Mouse (Mus musculus): ENCODE measurements around the gene Lingo2. TPM values are rescaled to one million over a fixed set of nuclear protein-coding genes. Genes with fewer than 3 reads are reported as not detected.

Lingo2 gene
- total and polyA plus RNA-seq, 3 experiments = not detected

- TF ChIP-seq HCFC1 (IDR thresholded peaks at IDR 0.05; ENCODE audit: low read depth, low read length) = no peak
- no peak for TF ChIP-seq MYC (IDR thresholded peaks at IDR 0.05; ENCODE audit: low read depth, low read length)
- no peak for TF ChIP-seq ZMIZ1 (IDR thresholded peaks at IDR 0.05; ENCODE audit: low read depth, low read length)
- TF ChIP-seq SIN3A (IDR thresholded peaks at IDR 0.05; ENCODE audit: low read length) = no peak
- no peak for TF ChIP-seq POLR2A (IDR thresholded peaks at IDR 0.05; ENCODE audit: control insufficient read depth in 1 of 2, insufficient read depth in 1 of 2, low read depth in 1 of 2, low read length in 2 of 2, poor library complexity in 1 of 2)
- TF ChIP-seq NRF1 (IDR thresholded peaks at IDR 0.05; ENCODE audit: insufficient read depth, low read depth, low read length, poor library complexity, severe bottlenecking) = no peak
- no peak for TF ChIP-seq USF1 (IDR thresholded peaks at IDR 0.05; ENCODE audit: low read depth, low read length)
- TF ChIP-seq KAT2A (conservative IDR thresholded peaks at IDR 0.05; ENCODE audit: low read depth, low read length) = no peak
- TF ChIP-seq CHD2 (IDR thresholded peaks at IDR 0.05; ENCODE audit: low read length) = no peak
- no peak for TF ChIP-seq EP300 (IDR thresholded peaks at IDR 0.05; ENCODE audit: low read depth in 1 of 2, low read length in 2 of 2)
- no peak for TF ChIP-seq CHD1 (IDR thresholded peaks at IDR 0.05; ENCODE audit: low read depth, low read length)
- no peak for TF ChIP-seq NELFE (IDR thresholded peaks at IDR 0.05; ENCODE audit: low read depth, low read length)
- H3K27me3 ChIP-seq (ENCODE audit: control insufficient read depth in 1 of 2, insufficient read depth in 2 of 2, low read length in 2 of 2) = no peaks in the 10 kb centered on the region
- no peak overlapping the region for H3K9ac ChIP-seq (ENCODE audit: control insufficient read depth, low read depth, low read length, poor library complexity, severe bottlenecking)
- H3K4me3 ChIP-seq (ENCODE audit: control insufficient read depth in 1 of 2, insufficient read depth in 1 of 2, low read depth in 2 of 2, low read length in 2 of 2) = no peak overlapping the region
- no peaks in the 10 kb centered on the region for H3K9me3 ChIP-seq (replicated peaks; ENCODE audit: insufficient read depth, low read length)
- H3K4me1 ChIP-seq (ENCODE audit: control insufficient read depth in 1 of 2, insufficient read depth in 2 of 2, low read length in 2 of 2) = no peaks in the 10 kb centered on the region
- H3K27ac ChIP-seq (ENCODE audit: control insufficient read depth, low read depth, low read length) = no peak overlapping the region
- no peak for DNase-seq (ENCODE audit: low read depth, low spot score)
- H3K79me2 ChIP-seq (ENCODE audit: control insufficient read depth, insufficient read depth, low read length, poor library complexity) = no peaks in the 10 kb centered on the region
- H3K36me3 ChIP-seq (ENCODE audit: control insufficient read depth in 1 of 2, insufficient read depth in 2 of 2, low read length in 2 of 2) = no peaks in the 10 kb centered on the region
Observed at GRCm38 (mm10) chr4:35951251-35951650, 1000.3 kb downstream of the Lingo2 start.

GRCm38 (mm10) chr4:35934056-35934661 is 1017.4 kb downstream of the Lingo2 start:
- Histone ChIP-seq H3K79me2 (ENCODE audit: control insufficient read depth, insufficient read depth, low read length, poor library complexity) (no peaks in the 10 kb centered on the region), H3K27ac (ENCODE audit: control insufficient read depth, low read depth, low read length) (no peak overlapping the region), H3K4me3 (ENCODE audit: control insufficient read depth in 1 of 2, insufficient read depth in 1 of 2, low read depth in 2 of 2, low read length in 2 of 2) (no peak overlapping the region), H3K9me3 (replicated peaks; ENCODE audit: insufficient read depth, low read length) (no peaks in the 10 kb centered on the region), H3K27me3 (ENCODE audit: control insufficient read depth in 1 of 2, insufficient read depth in 2 of 2, low read length in 2 of 2) (no peaks in the 10 kb centered on the region), H3K9ac (ENCODE audit: control insufficient read depth, low read depth, low read length, poor library complexity, severe bottlenecking) (no peak overlapping the region), H3K36me3 (ENCODE audit: control insufficient read depth in 1 of 2, insufficient read depth in 2 of 2, low read length in 2 of 2) (no peaks in the 10 kb centered on the region), H3K4me1 (ENCODE audit: control insufficient read depth in 1 of 2, insufficient read depth in 2 of 2, low read length in 2 of 2) (no peaks in the 10 kb centered on the region)
- DNase-seq (ENCODE audit: low read depth, low spot score) = no peak
- TF ChIP-seq POLR2AphosphoS2 (IDR thresholded peaks at IDR 0.05; ENCODE audit: low read length) (no peak), USF2 (IDR thresholded peaks at IDR 0.05; ENCODE audit: borderline replicate concordance in 1 of 2, insufficient read depth in 1 of 2, low read depth in 1 of 2, low read length in 2 of 2) (no peak), SMC3 (IDR thresholded peaks at IDR 0.05; ENCODE audit: low read depth, low read length) (no peak), TAL1 (IDR thresholded peaks at IDR 0.05; ENCODE audit: low read length) (no peak), MAX (IDR thresholded peaks at IDR 0.05; ENCODE audit: low read length) (no peak), ZMIZ1 (IDR thresholded peaks at IDR 0.05; ENCODE audit: low read depth, low read length) (no peak), NRF1 (IDR thresholded peaks at IDR 0.05; ENCODE audit: insufficient read depth, low read depth, low read length, poor library complexity, severe bottlenecking) (no peak)

Data from MEL (cell line).